Comparison of ENCODE assay signal across 8 mouse cellular contexts in the genomic region with DNA sequence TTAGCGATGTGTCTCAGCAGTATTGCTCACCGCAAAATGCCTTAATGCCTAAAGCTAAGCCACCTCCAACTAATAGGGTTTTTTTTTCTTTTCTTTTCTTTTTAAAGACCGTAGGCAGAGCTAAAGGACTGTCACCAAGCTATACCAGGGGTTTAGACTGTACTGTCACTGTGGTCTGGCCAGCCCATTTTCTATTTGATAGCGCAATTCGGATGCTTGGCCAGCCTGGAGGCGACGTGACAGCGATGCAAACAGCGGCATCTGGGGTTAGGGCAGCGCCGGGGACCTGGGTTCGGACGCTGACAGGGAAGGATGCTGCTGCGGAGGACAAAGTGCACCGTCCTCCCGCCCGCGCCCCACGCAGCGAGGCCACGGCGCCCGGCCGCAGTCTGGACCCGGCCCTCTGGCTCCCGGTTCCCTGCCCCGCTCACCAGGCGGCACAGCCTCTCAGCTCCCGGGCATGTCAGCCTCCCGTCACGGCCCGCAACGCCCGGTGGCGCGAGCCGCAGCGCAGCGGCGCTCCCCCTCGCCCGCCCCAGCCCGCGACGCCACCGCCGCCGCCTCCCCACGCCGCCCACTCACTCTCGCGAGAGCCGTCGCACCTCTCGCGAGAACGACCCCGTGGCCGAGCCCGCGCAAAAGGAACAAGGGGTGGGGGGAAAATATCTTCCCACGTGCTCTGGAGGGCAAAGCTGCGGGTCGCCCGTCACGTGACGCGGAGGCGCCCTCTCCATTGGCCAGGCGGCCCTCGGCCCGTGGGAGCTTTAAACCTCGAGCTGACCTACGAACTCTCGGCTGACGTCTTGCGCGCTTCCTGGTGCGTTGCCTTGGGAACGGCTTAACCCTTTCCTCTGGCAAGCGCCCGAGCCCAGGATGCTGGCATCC. TPM values are rescaled to one million over a fixed set of nuclear protein-coding genes. Genes with fewer than 3 reads are reported as not detected.
DNase-seq lines count a peak whose midpoint lies in the region; ATAC-seq lines count a peak whose summit lies in the region.

Akap11 (minus strand) TSS at position 528 of the 885 bp plus-strand sequence.

- peaks cover 38% of the 10 kb centered on the region for H3K4me1 ChIP-seq in hindbrain, embryonic 13.5 days (replicated peaks)

- no peaks in the 10 kb centered on the region for H3K36me3 ChIP-seq in hindbrain, embryonic 13.5 days

- peak within 1 kb of the TSS; percentile 93 for H3K4me3 ChIP-seq in hindbrain, embryonic 13.5 days

- ATAC-seq in hindbrain, embryonic 13.5 days (ENCODE audit: low FRiP score), result peak; percentile 94

- WGBS in hindbrain, embryonic 13.5 days, result under 1% methylated on average over 79 of the region's 82 CpGs

- H3K27ac ChIP-seq in hindbrain, embryonic 13.5 days, result peak within 1 kb of the TSS; percentile 97

- no peaks in the 10 kb centered on the region for H3K9me3 ChIP-seq in hindbrain, embryonic 13.5 days

- peak within 1 kb of the TSS; percentile 71 for H3K4me2 ChIP-seq in hindbrain, embryonic 13.5 days

- DNase-seq in NIH3T3 (ENCODE audit: low read depth), result peak; percentile 97
- peak; percentile 98 for DNase-seq in cerebellum, postnatal 10 days
- DNase-seq in frontal cortex, postnatal 14 days (ENCODE audit: low spot score in 2 of 2), result peak; percentile 95 to 96
- peak; percentile 93 to 94 for DNase-seq in layer of hippocampus, postnatal 36 days
- DNase-seq in lung, postnatal 36 days, result peak; percentile 96
- peak; percentile 99 for DNase-seq in retina, postnatal 1 day
- peak; percentile 76 to 89 for DNase-seq in urinary bladder, adult 18-20 months (ENCODE audit: low spot score in 2 of 2)

- H3K9ac ChIP-seq in hindbrain, embryonic 13.5 days, result peak within 1 kb of the TSS; percentile 98

- no peaks in the 10 kb centered on the region for H3K27me3 ChIP-seq in hindbrain, embryonic 13.5 days

RNA-seq across cellular contexts. Expression of gene Akap11, which starts in this region (rescaled TPM):
- 37.8 and 40.5 TPM in 2 replicates for polyA plus RNA-seq in hindbrain, embryonic 13.5 days (2015; fragmentation: Nextera tagmentation; extraction: Ambion mirVana)
- 100 to 1,000 TPM; 192 to 197 TPM for total RNA-seq in layer of hippocampus, postnatal 36 days (2021)

Comparison
In these comparisons a context has a peak if more than half of its experiments do, and no peak if none do; other contexts are left out.
1. Peak in every context shown above with its lines: DNase-seq, ATAC-seq, H3K4me3 ChIP-seq and H3K27ac ChIP-seq.